Mouse (Mus musculus) T-helper 2 cell (primary cell): ENCODE data around the gene Ric8a.
"Not testable (repeated sequence)": the region's sequence is repeated elsewhere in the genome, so short reads cannot be mapped to it uniquely, and the experiment has no call there.

Source experiments
- in situ Hi-C: fragments of 300-600 bp; cut with MboI, MseI; formaldehyde crosslinking; loops from one replicate; pipeline ENCODE4 v1.15.1; 2025; ENCODE audit warnings: high pct_unique_total_duplicates

The Ric8a gene

GRCm38 (mm10) chr7:140881696-140882468 lies 25.1 kb downstream of the Ric8a start, which contains the start of the genes Psmd13 and Sirt3:
Gene Psmd13, plus strand, starts transcription at chr7:140881968.
Gene Sirt3, minus strand, starts transcription at chr7:140882309.
- in situ Hi-C loops: no loop called here

GRCm38 (mm10) chr7:140882469-140882803 lies 25.7 kb downstream of the Ric8a start:
- in situ Hi-C loops: no loop called here

- in situ Hi-C loops: not testable (repeated sequence)
Measured at GRCm38 (mm10) chr7:140890636-140891035, 33.9 kb downstream of the Ric8a start.

GRCm38 (mm10) chr7:140894031-140894430 lies 37.3 kb downstream of the Ric8a start:
- in situ Hi-C loops: no loop called here

GRCm38 (mm10) chr7:140894611-140895010 lies 37.9 kb downstream of the Ric8a start:
- in situ Hi-C loops: no loop called here

DNA sequence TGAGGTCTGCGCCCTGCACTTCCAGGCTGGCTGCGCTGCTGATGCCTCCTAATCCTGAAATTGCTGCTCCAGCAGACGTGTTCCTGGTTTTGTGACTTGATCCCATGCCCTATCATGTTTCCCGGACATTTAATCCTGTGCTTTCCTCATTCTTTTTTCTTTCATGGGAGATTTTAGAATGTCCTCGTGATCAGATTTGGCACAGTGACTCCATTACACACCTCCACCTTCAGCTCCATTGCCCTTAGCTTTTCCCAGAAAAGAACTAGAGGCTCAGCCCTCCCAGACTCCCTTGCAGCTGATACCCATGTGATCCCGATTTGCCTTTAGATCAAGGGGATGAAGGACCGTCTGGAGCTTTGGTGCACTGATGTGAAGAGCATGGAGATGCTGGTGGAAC lies 41.1 kb downstream of the Ric8a start:
- in situ Hi-C loops: no loop called here

DNA sequence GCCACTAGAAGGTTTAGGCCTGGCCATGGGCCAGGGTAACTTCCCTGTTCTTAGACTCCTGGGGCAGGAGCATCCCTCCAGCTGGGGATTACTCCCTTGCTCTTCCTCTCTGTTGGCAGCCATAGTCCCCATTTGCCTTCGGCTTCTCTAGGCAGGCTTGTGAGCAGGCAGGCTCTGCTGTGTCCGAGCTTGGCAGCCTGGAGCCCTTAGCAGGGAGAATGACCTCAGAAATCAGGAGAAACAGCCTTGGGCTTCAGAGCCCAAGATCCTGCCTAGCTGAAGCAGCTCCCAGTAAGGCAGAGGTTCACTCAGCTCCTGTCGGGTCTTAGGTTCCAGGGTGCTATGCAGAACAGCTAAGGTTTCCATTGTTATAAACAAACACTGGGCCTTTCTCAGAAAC lies 42.4 kb downstream of the Ric8a start:
- in situ Hi-C loops: no loop called here

GRCm38 (mm10) chr7:140900220-140900619 lies 43.5 kb downstream of the Ric8a start, which contains the start of gene Cox8b:
Gene Cox8b, minus strand, starts transcription at chr7:140900446.
- in situ Hi-C loops: loop anchor here (5.0 to 10.0 kb wide), 2 partner anchors 58 to 275 kb away; partner anchors contain the start of gene Rnh1

DNA sequence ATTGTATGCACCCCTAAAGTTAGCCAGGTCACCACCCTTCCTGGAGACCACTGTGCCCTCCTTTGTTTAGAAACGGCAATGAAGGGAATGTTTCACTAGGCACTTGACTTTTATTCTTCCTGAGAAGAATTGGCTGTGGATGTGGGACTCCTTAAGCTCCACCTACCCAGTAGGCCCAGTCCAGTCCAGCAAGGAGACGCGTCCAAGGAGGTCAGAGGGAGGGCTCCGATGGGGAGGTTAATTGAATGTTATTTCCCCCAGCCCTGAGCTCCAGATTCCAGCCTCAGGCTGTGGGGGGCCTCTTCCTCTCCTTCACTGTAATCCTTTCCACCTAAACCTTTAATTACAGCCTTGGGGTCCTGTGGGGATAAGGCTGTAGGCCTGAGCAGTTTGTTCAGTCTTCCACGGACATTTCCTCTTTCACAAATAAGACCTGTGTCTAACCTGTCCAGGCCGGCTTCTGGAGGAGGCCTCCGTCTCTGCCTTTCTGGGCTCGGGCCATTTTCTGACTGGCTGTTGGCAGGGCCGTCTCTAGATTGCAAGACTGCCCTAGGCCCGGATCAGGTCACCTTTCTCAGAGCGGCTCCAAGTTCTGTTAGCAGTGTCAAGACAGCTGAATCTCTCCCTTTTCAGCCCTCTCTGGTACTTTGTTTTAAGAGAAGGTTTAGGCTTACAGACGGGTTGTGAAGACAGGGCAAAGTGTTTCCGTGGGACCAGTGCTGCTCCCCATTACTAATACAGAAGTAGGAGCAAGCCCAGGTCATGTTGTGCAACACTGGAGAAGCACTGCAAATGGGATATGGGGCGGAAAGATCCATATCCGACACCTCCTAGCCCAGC lies 45.5 kb downstream of the Ric8a start:
- in situ Hi-C loops: loop anchor here (5.0 to 10.0 kb wide), 2 partner anchors 60 to 273 kb away; partner anchors contain the start of gene Rnh1

DNA sequence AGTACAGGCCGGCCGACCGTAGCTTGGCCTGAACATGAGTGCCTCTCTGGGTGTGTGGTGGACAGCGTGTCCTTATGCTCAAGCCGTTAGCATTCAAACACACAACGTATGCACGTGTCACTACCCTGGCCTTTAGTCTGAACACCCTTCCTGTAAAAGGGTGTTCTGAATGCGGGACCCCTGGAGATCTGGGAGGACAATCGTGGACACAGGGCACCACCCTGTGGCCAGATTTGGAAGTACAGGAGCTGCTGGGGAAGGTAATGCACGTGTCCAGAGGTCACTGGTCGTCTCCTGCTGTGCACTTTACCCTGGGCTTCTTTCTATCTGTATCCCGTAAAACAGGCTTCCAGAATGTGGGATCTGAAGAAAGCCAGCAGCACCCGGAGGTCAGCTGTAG lies 46.5 kb downstream of the Ric8a start:
- in situ Hi-C loops: loop anchor here (5.0 to 10.0 kb wide), 2 partner anchors 61 to 272 kb away; partner anchors contain the start of gene Rnh1

DNA sequence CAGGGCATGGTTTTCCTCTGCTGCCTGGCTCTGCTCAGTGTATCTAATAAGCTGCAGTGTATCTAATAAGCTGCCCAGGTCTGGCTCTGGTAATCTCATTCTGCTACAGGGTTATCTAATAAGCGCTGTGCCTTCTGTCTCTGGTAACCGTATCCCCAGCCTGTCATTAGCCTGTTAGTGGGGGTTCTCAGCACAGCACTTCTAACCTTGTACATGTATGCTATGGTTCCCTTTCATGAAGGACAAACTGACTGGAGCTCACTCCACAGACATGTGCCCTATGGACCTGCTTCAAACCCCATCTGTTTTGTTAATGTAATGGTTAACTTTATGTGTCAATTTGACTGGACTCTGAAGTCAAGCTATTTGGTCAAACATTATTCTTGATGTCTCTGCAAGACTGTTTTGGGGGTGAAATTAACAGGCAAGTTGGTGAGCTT lies 48.9 kb downstream of the Ric8a start:
- in situ Hi-C loops: loop anchor here (5.0 to 10.0 kb wide), 2 partner anchors 147 to 269 kb away; partner anchors contain the start of gene Rnh1

DNA sequence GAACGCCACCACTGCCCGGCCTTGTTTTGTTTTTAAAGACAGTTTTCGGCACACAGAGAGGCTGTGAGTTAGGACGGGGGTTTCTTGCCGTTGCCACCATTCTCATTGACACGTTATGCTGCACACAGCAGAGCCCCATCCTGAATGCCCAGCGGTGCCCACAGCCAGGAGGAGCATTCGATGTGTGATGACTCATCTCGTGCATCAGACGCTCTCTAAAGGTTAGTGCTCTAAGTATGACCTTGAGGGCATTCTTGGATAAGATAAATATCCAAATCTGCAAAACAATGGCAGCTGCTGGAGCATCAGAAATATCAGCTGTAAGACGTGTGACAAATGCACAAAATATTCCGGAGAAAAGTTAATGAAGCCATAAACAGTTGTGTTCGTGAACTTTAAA lies 50.4 kb downstream of the Ric8a start:
- in situ Hi-C loops: loop anchor here (5.0 to 10.0 kb wide), 2 partner anchors 145 to 268 kb away; partner anchors contain the start of gene Rnh1

DNA sequence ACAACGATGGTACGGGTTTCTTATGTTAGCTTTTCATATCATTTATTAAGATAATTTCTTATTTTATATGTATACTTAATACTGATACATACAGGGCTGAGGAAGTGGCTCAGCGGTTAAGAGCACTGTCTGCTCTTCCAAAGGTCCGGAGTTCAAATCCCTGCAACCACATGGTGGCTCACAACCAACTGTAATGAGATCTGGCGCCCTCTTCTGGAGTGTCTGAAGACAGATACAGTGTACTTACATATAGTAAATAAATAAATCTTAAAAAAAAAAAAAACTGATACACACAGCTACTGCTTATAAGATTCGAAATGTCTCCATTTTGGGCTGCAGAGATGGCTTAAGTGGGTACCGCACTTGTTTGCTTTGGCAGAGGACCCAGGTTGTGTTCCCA lies 50.9 kb downstream of the Ric8a start:
- in situ Hi-C loops: loop anchor here (5.0 to 10.0 kb wide), 2 partner anchors 145 to 267 kb away; partner anchors contain the start of gene Rnh1

GRCm38 (mm10) chr7:140908181-140908580 lies 51.4 kb downstream of the Ric8a start:
- in situ Hi-C loops: loop anchor here (5.0 to 10.0 kb wide), 2 partner anchors 144 to 267 kb away; partner anchors contain the start of gene Rnh1

DNA sequence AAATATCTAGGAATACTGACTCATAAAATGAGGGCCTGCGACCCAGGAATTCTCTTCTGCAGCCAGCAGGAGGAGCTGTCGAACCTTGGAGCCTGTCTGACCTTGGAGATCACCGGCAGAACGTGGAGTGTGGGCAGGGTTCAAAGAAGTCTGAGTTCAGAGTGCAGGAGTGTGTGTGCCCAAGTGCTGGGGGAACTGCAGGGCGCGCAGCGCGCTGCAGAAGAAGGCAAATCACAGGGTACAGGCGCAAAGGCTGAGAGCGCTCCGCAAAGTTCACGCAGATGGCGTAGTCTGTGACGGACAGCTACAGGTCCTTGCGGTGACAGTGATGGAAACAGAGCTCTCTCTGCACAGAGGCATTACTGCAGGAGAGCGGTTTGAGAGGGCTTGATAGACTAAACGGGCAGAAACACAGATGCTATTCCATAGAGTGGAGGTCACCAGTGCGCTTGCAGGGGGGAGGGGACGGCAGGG lies 51.9 kb downstream of the Ric8a start:
- in situ Hi-C loops: loop anchor here (5.0 to 10.0 kb wide), 2 partner anchors 144 to 266 kb away; partner anchors contain the start of gene Rnh1

GRCm38 (mm10) chr7:140912293-140912692 lies 55.5 kb downstream of the Ric8a start:
- in situ Hi-C loops: no loop called here

GRCm38 (mm10) chr7:140912846-140913482 lies 56.2 kb downstream of the Ric8a start:
- in situ Hi-C loops: no loop called here
